Mouse (Mus musculus): ENCODE measurements around the gene Btbd8. TPM values are rescaled to one million over a fixed set of nuclear protein-coding genes. Genes with fewer than 3 reads are reported as not detected.

The Btbd8 gene
- 4.3 and 5.5 TPM in 2 replicates for polyA plus RNA-seq (2015; fragmentation: Nextera tagmentation; extraction: Ambion mirVana)

DNA sequence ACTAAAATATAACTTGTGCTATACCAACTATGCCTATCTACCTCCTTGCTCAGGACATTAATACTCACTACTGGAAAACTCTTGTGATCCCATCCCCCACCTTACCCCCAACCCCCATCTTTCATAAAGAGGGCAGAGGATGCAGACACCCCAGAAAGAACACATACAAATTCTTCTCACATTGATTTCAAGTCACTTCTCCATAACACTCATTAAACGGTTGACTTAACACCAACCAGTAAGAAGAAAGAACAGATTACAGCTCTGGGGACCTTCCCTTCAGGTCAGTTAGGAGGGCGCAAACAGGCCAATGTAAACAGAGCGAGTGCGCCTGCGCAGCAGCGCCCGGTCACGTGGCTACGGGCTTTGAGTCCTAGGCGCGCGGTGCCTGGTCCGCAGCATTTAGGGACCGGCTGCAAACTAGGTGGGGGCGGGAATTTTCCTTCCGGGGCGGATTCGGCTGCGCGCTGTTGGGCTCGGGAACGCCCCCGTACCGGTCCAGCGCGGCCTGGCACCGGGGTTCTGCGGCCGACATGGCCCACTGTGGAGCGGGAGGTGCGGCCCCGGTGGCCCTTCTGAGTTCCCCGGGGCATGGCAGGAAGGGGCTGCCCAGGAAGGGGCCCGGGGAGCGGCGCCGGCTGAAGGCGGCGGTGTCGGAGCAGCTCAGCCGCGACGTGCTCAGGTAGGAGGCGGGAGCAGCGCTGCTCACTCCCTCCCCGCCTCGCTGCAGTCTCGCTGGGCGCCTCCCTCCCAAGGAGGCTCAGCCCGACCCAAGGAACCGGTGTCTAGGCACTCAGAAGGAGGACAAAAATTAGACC, at the start of gene Btbd8:
Btbd8 (plus strand) TSS at position 534 of the 818 bp plus-strand sequence.

DNA sequence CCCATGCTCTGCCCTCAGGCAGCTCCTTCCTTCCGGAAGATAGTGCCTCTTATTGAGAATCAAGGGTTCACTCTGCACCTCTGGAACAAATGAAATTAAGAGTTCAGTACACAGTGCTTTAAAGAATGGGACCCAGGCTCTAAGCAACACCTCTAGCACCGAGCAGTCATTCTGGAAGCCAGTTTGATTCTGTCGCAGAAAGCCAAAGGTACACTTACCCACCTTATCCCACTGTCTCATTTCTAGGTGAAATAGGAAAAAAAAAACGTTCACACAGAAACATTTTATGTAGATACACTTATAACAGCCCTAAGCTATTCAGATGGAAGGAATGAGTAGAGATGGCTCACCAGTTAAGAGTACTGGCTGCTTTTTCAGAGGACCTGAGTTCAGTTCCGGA, 35.4 kb upstream of the Btbd8 start, which contains the start of gene Ephx4:
Ephx4 (plus strand) TSS at position 301 of the 400 bp plus-strand sequence.

GRCm38 (mm10) chr5:107431249-107431648, 6.5 kb upstream of the Btbd8 start, which contains the start of gene Lpcat2b:
Lpcat2b (plus strand) TSS chr5:107431549.

GRCm38 (mm10) chr5:107507321-107507720, 69.5 kb downstream of the Btbd8 start, which contains the start of gene Gm42669:
Gm42669 (plus strand) TSS chr5:107507621.

DNA sequence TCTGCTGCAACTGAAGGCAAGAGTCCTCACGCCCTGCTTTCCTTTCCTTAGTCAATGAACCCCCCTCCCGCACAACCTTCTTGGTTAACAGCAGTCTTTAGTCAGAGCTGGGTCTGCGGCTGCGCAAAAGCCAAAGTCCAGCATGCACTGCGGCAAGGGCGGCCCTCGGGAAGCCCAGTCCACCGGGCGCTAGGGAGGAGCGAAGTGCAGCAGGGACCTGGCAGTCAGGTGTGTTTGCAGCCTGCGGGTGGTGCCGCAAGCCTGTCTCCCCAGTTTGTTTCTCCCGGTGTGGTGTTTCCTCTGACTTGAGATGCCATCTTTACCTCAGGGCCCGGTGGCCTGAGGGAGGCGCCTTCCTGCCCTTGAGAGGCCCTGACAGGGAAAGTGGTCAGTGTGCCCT, 96.8 kb downstream of the Btbd8 start, which contains the start of gene 1700028K03Rik:
1700028K03Rik (plus strand) TSS at position 129 of the 400 bp plus-strand sequence.

Other genes with a start within 250 kb of the Btbd8 start
- 19.2 and 20.0 TPM in 2 replicates for gene Tgfbr3, start 148.4 kb upstream of the Btbd8 start, polyA plus RNA-seq (2015; fragmentation: Nextera tagmentation; extraction: Ambion mirVana)
- 2.2 and 2.5 TPM in 2 replicates for gene Brdt, start 106.8 kb upstream of the Btbd8 start, polyA plus RNA-seq (2015; fragmentation: Nextera tagmentation; extraction: Ambion mirVana)
- 3.0 and 4.5 TPM in 2 replicates for gene Ephx4, start 35.3 kb upstream of the Btbd8 start, polyA plus RNA-seq (2015; fragmentation: Nextera tagmentation; extraction: Ambion mirVana)
- gene Lpcat2b, start 6.4 kb upstream of the Btbd8 start, polyA plus RNA-seq (2015; fragmentation: Nextera tagmentation; extraction: Ambion mirVana) = not detected in 2 replicates
- 0.14 and 0.35 TPM in 2 replicates for gene Gm42669, start 69.6 kb downstream of the Btbd8 start, polyA plus RNA-seq (2015; fragmentation: Nextera tagmentation; extraction: Ambion mirVana)
- gene 1700028K03Rik, start 96.7 kb downstream of the Btbd8 start, polyA plus RNA-seq (2015; fragmentation: Nextera tagmentation; extraction: Ambion mirVana) = 0.04 TPM in 1 of 2 replicates, not detected in the other
- 12.9 and 13.4 TPM in 2 replicates for gene Rpap2, start 159.4 kb downstream of the Btbd8 start, polyA plus RNA-seq (2015; fragmentation: Nextera tagmentation; extraction: Ambion mirVana)
- 18.2 and 20.7 TPM in 2 replicates for gene Glmn, start 159.9 kb downstream of the Btbd8 start, polyA plus RNA-seq (2015; fragmentation: Nextera tagmentation; extraction: Ambion mirVana)

Measured in skeletal muscle tissue, postnatal 0 days (tissue).